Mouse (Mus musculus): ENCODE results near the gene Sdc1. TPM values are rescaled to one million over a fixed set of nuclear protein-coding genes. Genes with fewer than 3 reads are reported as not detected.
A peak's percentile ranks its signal among the peaks of the same experiment; 100 is the strongest.

The Sdc1 gene
- polyA plus RNA-seq, 2 experiments = 238 to 268 TPM

DNA sequence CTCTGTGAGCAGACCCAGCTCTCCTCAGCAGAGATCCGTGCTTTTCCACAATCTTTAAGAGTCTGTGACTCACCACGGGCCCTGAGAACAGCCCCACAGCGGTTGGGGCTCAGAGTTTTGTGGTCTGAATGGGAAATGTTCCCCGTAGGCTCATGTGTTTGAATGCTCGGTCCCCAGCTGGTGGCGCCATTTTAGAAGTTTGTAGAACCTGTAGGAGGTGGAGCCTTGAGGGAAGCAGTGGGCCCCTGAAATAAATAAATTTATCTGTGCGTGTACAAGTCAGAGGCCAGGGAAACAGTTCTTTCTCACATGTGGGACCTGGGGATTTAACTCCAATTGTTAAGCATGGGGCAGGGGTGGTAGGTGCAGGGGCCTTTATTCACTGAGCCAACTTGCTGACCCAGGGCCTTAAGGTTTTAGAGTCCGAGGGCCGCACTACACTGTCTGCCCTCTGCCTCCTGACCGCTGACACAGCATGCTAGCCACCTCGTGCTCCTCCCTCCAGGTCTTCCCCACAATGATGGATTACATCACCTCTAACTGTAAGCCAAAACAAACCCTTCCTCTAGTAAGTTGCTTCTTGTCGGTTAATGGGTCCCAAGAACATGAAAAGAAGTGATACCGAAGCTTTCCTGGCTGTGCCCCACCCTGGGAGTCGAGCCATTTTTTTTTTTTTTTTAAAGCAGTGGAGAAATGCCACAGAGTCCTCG, 6.7 kb upstream of the Sdc1 start:
- H3K27ac ChIP-seq (replicated peaks; ENCODE audit: low read depth, low read length) = no peak overlapping the region
- H3K9ac ChIP-seq (ENCODE audit: low read depth, low read length, severe bottlenecking) = no peak overlapping the region
- no peaks in the 10 kb centered on the region for H3K36me3 ChIP-seq (ENCODE audit: control insufficient read depth, insufficient read depth, low read length)
- H3K4me1 ChIP-seq (ENCODE audit: control insufficient read depth, insufficient read depth, low read length) = no peaks in the 10 kb centered on the region
- ATAC-seq (ENCODE audit: low FRiP score, low read depth) (no peak), DNase-seq (ENCODE audit: low spot score) (no peak)
- no peak overlapping the region for H3K4me3 ChIP-seq (replicated peaks; ENCODE audit: low read length)
- WGBS = 81% methylated on average over 15 of the region's 15 CpGs
- no peak for TF ChIP-seq POLR2A (IDR thresholded peaks at IDR 0.05; ENCODE audit: borderline replicate concordance, extremely low read depth, insufficient read depth, insufficient read length)
- H3K27me3 ChIP-seq (ENCODE audit: control insufficient read depth, insufficient read depth, low read length) = no peaks in the 10 kb centered on the region
- no peak overlapping the region for H3K4me2 ChIP-seq (replicated peaks; ENCODE audit: low read depth, low read length, severe bottlenecking)
- H3K9me3 ChIP-seq (ENCODE audit: control insufficient read depth, low read length) = no peaks in the 10 kb centered on the region

DNA sequence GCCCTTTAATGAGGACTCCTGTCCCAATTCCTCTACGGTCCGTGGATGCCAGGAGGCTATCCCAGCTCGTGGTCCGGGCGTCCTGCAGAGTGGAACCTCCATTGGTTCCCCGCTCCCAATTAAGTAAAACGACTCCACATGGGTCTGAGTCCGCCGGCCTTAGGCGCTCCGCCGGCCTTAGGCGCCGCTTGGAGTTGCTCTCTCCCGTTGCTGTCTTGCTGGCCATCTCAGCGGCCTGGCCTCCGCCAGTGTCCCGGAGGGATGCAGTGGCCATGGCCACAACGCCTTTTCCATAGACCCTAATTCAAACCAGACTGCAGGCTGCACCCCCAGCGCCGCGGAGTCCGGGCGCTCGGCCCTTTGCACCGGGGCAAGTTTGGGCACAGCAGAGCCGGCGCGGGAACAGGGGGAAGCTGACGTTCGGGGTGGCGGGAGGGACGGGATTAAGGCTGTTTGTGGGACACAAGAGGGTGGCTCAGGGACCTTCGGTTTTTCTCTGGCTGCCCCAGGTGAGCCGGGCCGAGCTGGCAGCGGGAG, 789 bp downstream of the Sdc1 start:
- peak overlapping the region; percentile 89 for H3K4me2 ChIP-seq (replicated peaks; ENCODE audit: low read depth, low read length, severe bottlenecking)
- WGBS = under 1% methylated on average over 36 of the region's 37 CpGs
- H3K9ac ChIP-seq (ENCODE audit: low read depth, low read length, severe bottlenecking) = peak overlapping the region; percentile 94
- DNase-seq (ENCODE audit: low spot score) (no peak), ATAC-seq (ENCODE audit: low FRiP score, low read depth) (no peak; the same call in 1 of the 2 replicates)
- peak overlapping the region; percentile 92 for H3K27ac ChIP-seq (replicated peaks; ENCODE audit: low read depth, low read length)
- H3K9me3 ChIP-seq (ENCODE audit: control insufficient read depth, low read length) = no peaks in the 10 kb centered on the region
- TF ChIP-seq POLR2A (IDR thresholded peaks at IDR 0.05; ENCODE audit: borderline replicate concordance, extremely low read depth, insufficient read depth, insufficient read length) = no peak
- no peaks in the 10 kb centered on the region for H3K27me3 ChIP-seq (ENCODE audit: control insufficient read depth, insufficient read depth, low read length)
- peaks cover 36% of the 10 kb centered on the region for H3K4me1 ChIP-seq (ENCODE audit: control insufficient read depth, insufficient read depth, low read length)
- peak overlapping the region; percentile 66 for H3K4me3 ChIP-seq (replicated peaks; ENCODE audit: low read length)
- no peaks in the 10 kb centered on the region for H3K36me3 ChIP-seq (ENCODE audit: control insufficient read depth, insufficient read depth, low read length)

DNA sequence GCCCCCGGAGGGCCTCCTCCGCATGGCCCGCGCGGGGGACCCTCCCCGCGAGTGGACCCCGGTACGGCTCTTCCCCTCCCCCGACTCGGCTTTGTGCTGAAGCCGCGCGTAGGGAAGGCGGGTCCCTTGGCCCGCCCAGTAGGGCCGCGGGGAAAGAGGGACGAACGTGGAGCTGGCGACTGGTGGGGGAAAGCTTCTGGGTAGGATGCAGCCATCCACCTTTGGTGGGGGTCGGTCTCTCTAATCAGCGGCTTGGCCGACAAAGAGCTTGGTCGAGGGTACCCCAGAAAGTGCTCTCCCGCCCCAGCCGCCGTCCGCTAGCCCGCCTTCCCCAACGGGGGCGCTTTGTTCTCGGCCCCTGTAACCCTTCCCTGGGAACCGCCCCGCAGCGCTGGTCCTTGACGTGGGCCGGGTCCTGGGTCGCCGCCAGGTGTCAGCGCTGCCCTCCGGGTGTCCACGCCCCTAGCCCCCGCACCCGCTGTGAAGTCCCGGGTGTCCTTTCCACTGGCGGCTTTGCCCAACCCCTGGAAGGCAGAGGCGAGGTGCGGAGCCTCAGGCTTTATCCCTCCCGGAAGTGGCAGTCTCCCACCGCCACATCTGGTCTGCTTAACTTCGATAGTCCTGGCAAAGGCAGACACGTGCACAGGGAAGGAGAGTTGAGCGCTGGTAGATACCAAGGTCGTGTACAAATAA, 1.5 kb downstream of the Sdc1 start:
- TF ChIP-seq POLR2A (IDR thresholded peaks at IDR 0.05; ENCODE audit: borderline replicate concordance, extremely low read depth, insufficient read depth, insufficient read length) = no peak
- 0% methylated on average over 42 of the region's 55 CpGs for WGBS
- Histone ChIP-seq H3K4me1 (ENCODE audit: control insufficient read depth, insufficient read depth, low read length) (peaks cover 43% of the 10 kb centered on the region), H3K36me3 (ENCODE audit: control insufficient read depth, insufficient read depth, low read length) (no peaks in the 10 kb centered on the region), H3K9ac (ENCODE audit: low read depth, low read length, severe bottlenecking) (peak overlapping the region; percentile 94), H3K4me3 (replicated peaks; ENCODE audit: low read length) (peak overlapping the region; percentile 66), H3K27ac (replicated peaks; ENCODE audit: low read depth, low read length) (peak overlapping the region; percentile 92), H3K4me2 (replicated peaks; ENCODE audit: low read depth, low read length, severe bottlenecking) (peak overlapping the region; percentile 89), H3K27me3 (ENCODE audit: control insufficient read depth, insufficient read depth, low read length) (no peaks in the 10 kb centered on the region), H3K9me3 (ENCODE audit: control insufficient read depth, low read length) (no peaks in the 10 kb centered on the region)
- DNase-seq (ENCODE audit: low spot score) (peak; percentile 49), ATAC-seq (ENCODE audit: low FRiP score, low read depth) (peak; percentile 45)

DNA sequence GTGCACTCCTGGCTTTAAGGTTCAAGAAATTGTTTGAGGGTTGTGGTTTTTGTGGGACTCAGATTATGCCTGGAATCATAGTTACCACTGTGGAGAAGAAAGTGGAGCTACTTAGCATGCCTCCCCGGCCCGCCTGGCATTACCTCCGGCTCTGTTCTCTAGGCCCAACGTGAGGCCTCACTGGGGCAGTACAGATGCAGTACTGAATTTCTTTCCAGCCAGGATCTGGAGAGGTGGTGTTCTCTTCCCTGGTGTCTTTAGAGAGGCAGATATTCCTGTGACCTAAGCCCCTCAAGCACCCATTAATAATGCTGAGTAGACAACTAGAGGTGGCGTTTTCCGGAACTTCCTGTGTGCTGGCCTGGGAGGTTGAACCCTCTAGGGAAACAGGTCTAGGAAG, 2.2 kb downstream of the Sdc1 start:
- peak overlapping the region; percentile 89 for H3K4me2 ChIP-seq (replicated peaks; ENCODE audit: low read depth, low read length, severe bottlenecking)
- TF ChIP-seq POLR2A (IDR thresholded peaks at IDR 0.05; ENCODE audit: borderline replicate concordance, extremely low read depth, insufficient read depth, insufficient read length) = no peak
- 6% methylated on average over 6 of the region's 6 CpGs for WGBS
- no peaks in the 10 kb centered on the region for H3K9me3 ChIP-seq (ENCODE audit: control insufficient read depth, low read length)
- peaks cover 48% of the 10 kb centered on the region for H3K4me1 ChIP-seq (ENCODE audit: control insufficient read depth, insufficient read depth, low read length)
- H3K36me3 ChIP-seq (ENCODE audit: control insufficient read depth, insufficient read depth, low read length) = no peaks in the 10 kb centered on the region
- no peaks in the 10 kb centered on the region for H3K27me3 ChIP-seq (ENCODE audit: control insufficient read depth, insufficient read depth, low read length)
- peak overlapping the region; percentile 94 for H3K9ac ChIP-seq (ENCODE audit: low read depth, low read length, severe bottlenecking)
- DNase-seq (ENCODE audit: low spot score) (no peak), ATAC-seq (ENCODE audit: low FRiP score, low read depth) (no peak)
- peak overlapping the region; percentile 92 for H3K27ac ChIP-seq (replicated peaks; ENCODE audit: low read depth, low read length)
- peak overlapping the region; percentile 66 for H3K4me3 ChIP-seq (replicated peaks; ENCODE audit: low read length)

DNA sequence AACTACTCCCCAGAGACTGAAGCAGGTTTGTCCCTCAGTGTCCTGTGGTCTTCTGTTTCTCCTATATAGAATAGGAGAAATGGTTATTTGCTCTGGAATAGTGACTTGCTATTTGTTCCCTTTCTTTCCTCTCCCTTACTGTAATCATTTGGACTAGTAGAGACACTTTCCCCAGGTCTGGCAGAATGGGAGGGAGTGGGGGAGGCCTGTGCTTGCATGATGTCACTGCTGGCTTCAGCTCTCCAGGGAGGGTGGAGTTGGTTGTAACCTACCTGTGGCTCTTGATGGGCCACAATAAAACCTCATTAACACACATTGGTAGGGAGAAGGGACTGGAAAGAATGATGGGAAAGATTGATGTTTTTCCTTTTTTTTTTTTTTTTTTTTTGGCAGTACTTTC, 3.1 kb downstream of the Sdc1 start:
- no peak for DNase-seq (ENCODE audit: low spot score)
- H3K4me2 ChIP-seq (replicated peaks; ENCODE audit: low read depth, low read length, severe bottlenecking) = peak overlapping the region; percentile 89; the same call in 1 of the 2 replicates
- H3K27ac ChIP-seq (replicated peaks; ENCODE audit: low read depth, low read length) = no peak overlapping the region
- H3K9me3 ChIP-seq (ENCODE audit: control insufficient read depth, low read length) = no peaks in the 10 kb centered on the region
- no peak for TF ChIP-seq POLR2A (IDR thresholded peaks at IDR 0.05; ENCODE audit: borderline replicate concordance, extremely low read depth, insufficient read depth, insufficient read length)
- H3K27me3 ChIP-seq (ENCODE audit: control insufficient read depth, insufficient read depth, low read length) = no peaks in the 10 kb centered on the region
- H3K4me1 ChIP-seq (ENCODE audit: control insufficient read depth, insufficient read depth, low read length) = peaks cover 54% of the 10 kb centered on the region
- no peak for ATAC-seq (ENCODE audit: low FRiP score, low read depth)
- peak overlapping the region; percentile 66; the same call in 1 of the 2 replicates for H3K4me3 ChIP-seq (replicated peaks; ENCODE audit: low read length)
- H3K36me3 ChIP-seq (ENCODE audit: control insufficient read depth, insufficient read depth, low read length) = no peaks in the 10 kb centered on the region
- peak overlapping the region; percentile 26; the same call in 1 of the 2 replicates for H3K9ac ChIP-seq (ENCODE audit: low read depth, low read length, severe bottlenecking)

Data from limb, embryonic 14.5 days (tissue).